Mouse (Mus musculus) heart, embryonic 12.5 days (tissue): Measurements from ENCODE around the gene Ankrd1. TPM values are rescaled to one million over a fixed set of nuclear protein-coding genes. Genes with fewer than 3 reads are reported as not detected.

Experiments
- polyA plus RNA-seq: library from polyadenylated mRNA; unstranded; fragments of >200 nt; fragmentation: Nextera tagmentation; extraction: Ambion mirVana; gene quantifications from 2 replicates; pipeline ENCODE4 v1.2.1, GENCODE M21; 2016

The Ankrd1 gene
- polyA plus RNA-seq, 1 experiment from 2014 or later: 506 TPM

Other genes starting within 250 kb of the Ankrd1 start
- gene Htr7, start 62.6 kb downstream of the Ankrd1 start, polyA plus RNA-seq: 0.18 TPM in 1 of 2 replicates, not detected in the other
- gene Rpp30, start 36.4 kb downstream of the Ankrd1 start, polyA plus RNA-seq: 52.2 and 60.8 TPM in 2 replicates
- 50.0 and 54.1 TPM in 2 replicates for gene Pcgf5, start 228.2 kb upstream of the Ankrd1 start, polyA plus RNA-seq